Mouse (Mus musculus): ENCODE results near the gene Ebi3.
"Not testable (repeated sequence)": the region's sequence is repeated elsewhere in the genome, so short reads cannot be mapped to it uniquely, and the experiment has no call there.

DNA sequence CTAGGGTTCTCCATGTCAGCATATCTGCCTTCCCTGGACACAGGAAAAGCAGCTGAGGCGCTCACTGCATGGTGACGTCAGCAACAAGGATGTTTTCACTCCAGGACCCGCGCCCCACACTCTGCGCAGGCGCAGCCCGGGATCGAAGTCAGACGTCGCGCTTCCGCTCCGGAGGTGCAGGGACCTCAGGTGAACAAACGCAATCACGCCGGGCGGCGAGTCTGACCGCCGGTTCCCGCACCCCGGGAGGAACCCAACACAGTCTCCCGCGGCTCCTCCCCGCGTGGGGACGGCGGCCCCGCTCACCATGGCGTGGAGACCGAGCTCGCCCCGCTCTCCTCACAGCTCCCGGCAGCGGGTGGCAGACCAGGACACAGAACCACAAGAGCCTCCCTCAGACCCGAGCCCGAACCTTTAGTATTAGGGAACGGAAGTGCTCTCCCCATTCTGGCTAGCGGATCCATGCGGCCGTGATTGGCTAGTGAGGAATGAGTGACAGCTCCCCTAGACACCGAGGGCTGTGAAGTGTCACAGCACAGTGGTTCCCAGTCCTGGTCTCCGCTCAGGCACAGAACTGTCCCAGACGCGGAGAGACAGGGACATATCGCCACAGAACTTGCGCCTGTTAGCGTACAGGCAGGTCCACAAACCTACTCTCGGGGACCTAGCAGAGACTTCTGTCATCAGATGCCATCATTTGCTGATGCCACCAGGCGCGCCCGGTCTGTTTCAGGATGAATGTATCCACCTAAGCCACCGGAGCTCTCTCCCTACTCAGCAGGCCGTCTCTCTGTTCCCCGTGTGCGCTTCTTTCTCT lies 7.4 kb upstream of the Ebi3 start:
- TF ChIP-seq CTCF (IDR thresholded peaks at IDR 0.05; ENCODE audit: low read depth), result peak; percentile 19; the same call in 1 of the 2 replicates
- not testable (repeated sequence) for TF ChIP-seq EP300 (IDR thresholded peaks at IDR 0.05; ENCODE audit: low read depth)

Measured in liver, embryonic 14.5 days (tissue).